Mouse (Mus musculus) adrenal gland, adult (tissue): ENCODE data around the gene Ddit4.

Source experiments
- DNase-seq, 2 experiments: peaks; one replicate each; pipeline ENCODE4 v3.0.0; 2022 to 2023; ENCODE audit warnings: low spot score in 1 of 2; ENCODE audit not compliant: inconsistent age in 2 of 2

Gene Ddit4

GRCm38 (mm10) chr10:59949783-59950605 lies 1.6 kb downstream of the Ddit4 start:
- peak; percentile 45 to 70 for DNase-seq

- DNase-seq: peak; percentile 90 to 96
Observed at GRCm38 (mm10) chr10:59949255-59949648, 2.4 kb downstream of the Ddit4 start.

DNA sequence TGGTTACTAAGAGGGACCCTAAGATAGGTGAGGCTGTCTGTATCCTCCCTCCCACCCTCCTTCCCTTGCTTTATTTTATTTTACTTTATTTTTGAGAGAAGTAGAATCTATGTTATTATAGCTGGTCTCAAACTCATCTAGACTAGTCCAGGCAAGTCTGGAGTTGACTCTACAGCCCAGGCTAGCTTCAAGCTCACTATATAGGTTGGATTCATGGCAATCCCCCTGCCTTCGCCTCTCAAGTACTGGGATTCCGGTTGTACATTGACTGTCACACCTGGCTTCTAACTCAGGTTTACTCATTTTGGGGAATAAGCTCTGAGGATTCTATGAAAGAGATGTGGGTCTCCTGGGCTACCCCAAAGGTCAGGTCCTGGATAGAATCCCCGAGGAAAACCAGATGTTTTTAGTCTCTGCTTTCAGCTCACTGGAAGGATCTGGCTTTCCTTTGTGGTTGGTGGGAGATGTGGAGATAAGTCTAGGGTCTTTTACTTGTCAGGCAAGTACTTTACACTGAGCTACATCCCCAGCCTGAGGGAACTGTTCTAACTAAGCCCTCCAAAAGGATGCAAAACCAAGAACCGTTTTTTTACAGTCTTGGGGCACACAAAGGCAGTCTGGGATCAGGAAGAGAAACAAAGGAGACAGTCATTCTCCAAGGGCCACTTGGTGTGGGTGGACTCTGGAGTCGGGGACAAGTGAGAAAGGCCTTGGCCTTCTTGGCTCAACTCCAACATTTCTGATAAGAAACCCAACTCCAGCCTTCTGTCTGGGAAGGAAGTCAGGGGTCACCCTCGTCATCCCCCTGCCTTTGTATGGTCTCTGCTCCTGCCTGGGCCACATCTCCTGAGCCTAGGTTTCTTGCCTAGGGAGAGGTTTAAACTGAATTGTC lies 3.0 kb downstream of the Ddit4 start:
- peak; percentile 77 to 92 for DNase-seq

DNA sequence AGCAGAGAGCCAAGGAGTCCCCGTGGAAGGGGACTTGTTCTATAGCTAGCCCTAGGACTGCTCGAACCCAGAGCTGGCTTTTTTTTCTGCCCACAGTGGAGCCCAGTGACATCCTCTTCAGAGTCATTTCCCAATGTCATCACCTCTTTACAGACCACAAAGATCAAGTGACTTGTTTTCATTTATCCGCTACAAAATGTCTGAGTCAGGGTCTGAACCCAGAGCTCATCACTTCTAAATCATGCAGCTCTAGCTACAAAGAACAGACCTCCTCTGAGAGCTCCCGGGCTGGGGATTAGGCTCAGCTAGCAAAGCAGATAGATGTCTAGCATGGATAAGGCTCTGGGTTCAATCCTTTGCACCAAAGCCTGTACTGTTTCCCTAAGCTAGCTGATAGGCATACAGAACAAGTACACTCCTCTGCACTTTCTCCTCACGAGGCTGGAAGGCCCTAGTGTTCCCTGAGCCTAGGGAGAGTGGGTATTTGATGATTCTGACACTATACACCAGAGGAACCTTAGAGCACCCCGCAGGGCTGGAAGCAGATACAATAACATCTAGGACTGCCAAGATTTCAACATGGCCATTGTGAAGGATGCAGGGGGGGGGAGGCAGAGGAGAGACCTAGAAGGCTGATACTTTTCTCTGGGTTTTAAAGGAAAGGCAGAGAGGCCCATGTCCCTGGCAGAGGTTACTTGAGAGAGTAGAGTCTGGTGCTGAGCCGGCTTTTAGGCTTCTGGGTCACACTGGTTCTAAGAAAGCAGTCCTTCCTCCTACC lies 4.1 kb downstream of the Ddit4 start:
- peak in 1 of 2 experiments; percentile 73 for DNase-seq

DNA sequence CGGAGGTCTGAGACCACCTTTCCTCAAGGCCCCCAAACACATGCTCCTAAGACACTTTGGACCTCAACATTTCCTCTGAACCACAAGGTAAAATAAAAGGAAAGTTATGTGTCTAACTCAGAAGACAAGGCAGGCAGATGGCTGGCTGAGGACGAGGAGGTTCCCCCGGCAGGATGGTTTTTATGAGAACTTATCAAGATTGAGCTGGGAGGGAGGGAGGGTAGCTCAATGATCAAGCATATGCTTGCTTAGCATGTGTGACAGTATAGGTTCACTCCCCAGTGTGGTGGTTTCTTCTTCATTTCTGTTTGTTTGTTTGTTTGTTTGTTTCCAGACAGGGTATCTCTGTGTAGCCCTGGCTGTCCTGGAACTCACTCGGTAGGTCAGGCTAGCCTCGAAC lies 5.3 kb downstream of the Ddit4 start:
- DNase-seq: no peak

DNA sequence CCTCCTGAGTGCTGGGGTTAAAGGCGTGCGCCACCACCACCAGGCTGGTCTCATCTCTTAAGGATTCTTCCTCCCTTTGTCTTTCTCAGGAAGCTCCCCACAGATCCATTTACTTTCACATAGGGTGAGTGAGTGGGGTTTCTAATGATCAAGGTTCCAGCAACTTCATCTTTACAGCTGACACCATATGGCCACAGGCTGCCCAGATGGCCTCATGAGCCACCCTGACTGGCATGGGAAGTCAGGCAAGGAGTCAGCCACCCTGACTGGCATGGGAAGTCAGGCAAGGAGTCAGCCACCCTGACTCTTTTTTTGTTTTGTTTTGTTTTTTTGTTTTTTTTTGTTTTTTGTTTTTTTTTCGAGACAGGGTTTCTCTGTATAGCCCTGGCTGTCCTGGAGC lies 6.2 kb downstream of the Ddit4 start:
- no peak for DNase-seq

DNA sequence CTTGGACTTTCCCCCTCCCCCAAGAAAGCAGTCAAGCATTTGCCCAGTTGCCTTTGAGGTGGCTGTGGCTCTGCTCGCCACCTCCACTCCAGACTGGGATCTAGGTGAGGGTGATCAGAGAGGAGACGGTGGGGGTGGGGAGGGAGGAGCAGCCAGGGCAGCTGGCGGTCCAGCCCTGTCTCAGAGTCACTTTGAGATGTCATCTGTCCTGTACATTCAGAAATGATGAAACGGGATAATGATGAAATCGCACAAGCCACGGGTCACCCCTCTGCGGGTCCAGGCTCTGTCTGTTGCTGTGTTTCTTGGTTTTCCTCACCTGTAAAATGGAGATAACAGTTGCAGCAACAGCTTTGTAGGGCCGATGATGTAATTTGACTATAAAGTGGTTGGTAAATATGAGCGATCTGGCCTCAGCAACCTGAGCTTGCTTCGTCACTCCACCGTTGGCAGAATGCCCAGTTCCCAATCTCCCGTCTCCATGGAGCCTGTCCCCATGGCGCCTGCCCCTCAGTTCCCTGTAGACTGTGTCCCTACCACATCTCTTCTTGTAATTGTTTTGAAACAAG lies 8.1 kb downstream of the Ddit4 start:
- peak; percentile 91 to 95 for DNase-seq

GRCm38 (mm10) chr10:59942847-59943420 lies 8.7 kb downstream of the Ddit4 start:
- DNase-seq: peak; percentile 70 to 89

DNA sequence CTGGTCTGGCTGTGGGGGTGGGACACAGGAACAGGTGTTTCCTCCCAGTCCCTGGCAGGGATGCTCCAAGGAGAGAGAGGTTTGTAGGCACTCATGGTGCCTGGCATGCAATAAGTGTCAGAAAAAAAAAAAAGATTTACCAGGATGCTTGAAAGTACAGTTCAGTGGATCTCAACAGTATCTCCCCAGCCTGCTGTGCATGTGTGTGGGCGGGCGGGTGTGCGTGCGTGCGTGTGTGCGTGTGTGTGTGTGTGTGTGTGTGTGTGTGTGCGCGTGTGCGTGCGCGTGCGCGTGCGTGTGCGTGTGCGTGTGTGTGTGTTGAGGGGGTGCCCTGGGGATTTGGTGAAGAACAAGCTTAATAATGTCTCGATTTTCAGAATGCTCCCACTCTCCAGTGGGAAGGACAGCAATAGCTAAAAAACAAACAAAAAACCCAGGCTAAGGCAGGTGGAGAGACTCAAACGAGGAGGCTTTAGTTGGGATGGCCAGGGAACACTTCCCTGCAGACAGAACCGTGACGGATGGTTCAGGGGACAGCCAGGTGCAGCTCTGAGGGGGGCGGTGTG lies 9.3 kb downstream of the Ddit4 start:
- DNase-seq: no peak

GRCm38 (mm10) chr10:59939081-59939480 lies 12.6 kb downstream of the Ddit4 start:
- no peak for DNase-seq

DNA sequence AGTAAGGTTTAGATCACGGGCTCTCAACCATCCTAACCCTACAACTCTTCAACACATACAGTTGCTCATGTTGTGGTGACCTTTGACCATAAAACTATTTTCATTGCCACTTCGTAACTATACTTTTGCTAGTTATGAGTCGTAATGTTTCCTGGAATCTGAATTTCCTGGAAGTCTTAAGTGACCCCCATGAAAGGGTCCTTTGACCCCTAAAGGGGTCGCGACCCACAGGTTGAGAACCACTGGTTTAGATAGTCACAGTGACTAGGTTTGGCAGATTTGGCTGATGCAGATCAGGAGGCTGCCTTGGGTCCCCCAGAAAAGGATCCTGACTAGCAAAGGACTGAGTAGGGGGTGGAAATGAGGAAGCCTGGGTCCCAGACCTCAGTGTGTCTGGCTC lies 13.0 kb downstream of the Ddit4 start:
- no peak for DNase-seq

DNA sequence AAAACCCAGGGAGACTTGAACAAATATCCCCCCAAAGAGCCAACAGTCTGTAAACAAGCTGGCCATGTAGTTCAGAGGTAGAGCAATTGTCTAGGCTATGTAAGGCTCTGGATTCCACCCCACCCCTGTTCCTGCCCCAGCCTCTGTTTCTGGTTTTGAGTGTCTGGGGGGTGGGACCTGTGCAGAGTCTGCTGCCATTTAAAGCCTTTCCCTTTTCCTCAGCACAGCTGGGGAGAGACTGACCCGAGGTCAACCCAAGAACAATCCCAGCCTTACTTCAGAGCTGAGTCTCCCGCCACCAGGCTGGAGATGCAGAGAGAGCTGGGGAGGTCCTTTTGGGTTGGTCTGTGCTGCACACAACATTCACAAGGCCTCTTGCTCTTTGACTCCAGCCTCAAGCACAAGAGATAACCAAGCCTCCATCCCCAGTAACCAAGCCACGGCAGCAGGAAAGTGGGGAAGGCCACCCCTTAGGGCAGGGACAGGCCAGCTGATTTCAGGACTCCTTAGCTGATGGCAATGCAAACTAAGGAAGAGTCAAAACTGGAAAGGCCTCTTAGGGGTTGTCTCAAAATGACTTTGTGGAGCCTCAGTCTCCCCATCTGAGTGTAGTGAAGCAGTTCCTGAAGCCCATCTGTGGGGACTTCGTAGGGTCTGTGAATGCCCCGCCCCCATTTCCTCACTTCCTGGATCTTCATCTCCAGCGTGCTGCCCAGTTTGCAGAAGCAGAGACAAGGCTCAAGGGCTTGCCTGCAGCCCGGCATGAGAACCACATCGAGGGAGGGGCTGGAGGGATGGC lies 15.4 kb downstream of the Ddit4 start:
- no peak for DNase-seq

- DNase-seq: peak; percentile 70 to 82
Observed at GRCm38 (mm10) chr10:59934039-59934438, 17.6 kb downstream of the Ddit4 start.

DNA sequence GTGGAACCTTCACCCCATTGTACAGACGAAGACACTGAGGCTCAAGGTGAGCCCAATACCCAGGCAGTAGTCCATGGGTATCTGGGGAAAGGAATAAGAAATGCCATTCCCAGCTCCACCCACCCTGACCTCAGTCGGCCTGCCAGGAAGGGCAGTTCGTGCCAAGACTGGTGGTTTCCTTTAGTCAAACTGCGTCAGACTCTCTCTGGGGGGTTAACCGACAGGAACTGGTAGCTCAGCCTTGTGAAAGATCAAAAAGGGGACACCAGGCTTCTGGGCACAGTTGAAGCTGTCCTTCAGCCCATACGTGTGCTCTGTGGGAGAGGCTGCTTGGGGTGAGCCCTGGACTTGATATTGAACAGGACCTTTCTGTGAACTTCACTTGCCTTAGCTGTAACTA lies 19.1 kb downstream of the Ddit4 start:
- DNase-seq: peak; percentile 74 to 87

DNA sequence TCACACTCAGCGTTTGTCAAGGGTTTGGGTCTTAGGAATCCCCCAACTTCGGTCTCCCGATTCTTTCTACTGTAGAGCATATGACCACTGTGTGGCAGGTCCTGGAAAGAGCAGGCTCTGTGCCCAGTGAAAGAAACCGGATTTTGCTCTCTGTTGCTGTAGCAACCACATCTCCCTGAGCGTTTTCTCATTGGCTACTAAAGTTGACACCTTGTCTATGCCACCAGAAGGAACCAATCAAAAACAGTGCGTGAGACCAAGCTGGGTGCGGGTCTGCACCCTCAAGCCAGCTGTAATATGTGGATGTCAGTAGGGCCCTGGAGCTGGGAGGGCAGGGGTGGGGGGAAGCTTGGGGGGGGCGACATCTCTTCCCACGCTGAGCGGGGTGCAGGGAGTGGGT lies 20.6 kb downstream of the Ddit4 start:
- DNase-seq: no peak

DNA sequence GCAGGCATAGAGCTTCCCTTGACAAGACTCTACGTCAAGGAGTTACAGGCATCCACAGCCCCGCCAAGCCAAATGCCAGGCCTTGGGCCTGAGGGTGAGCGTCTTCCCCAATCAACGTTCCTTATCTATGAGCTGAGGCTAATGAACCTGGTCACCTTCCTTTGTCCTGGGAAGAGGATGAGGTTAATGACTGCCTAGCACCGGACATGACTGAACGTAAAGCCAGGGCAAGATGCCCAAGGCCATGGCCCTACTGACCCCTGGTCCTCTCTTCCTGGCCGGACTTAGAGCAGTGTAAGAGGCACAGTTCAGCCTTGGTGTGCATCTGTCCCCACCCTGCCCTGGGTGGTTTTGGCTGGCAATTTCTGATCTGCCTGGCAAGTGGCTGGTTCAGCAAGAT lies 22.4 kb downstream of the Ddit4 start:
- peak in 1 of 2 experiments; percentile 62 for DNase-seq

DNA sequence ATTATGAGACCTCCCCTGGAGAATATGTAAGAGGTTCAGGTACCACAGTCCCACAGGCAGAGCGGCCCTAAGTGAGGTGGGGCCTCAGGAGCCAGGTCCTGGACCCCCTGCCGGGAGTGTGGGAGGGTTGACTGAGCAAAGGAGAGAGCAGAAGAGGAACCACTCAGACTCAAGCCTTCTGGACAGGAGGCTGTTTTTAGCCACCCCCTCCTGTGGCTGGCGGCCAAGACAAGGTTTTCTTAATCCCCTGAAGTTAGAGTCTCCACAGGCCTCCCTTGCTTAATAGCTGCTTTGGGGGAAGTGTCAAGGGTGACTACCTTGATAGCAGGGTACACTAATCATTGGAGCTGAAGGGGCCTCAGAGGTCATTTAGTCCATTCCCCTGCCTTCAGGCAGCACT lies 27.3 kb downstream of the Ddit4 start:
- DNase-seq: no peak

DNA sequence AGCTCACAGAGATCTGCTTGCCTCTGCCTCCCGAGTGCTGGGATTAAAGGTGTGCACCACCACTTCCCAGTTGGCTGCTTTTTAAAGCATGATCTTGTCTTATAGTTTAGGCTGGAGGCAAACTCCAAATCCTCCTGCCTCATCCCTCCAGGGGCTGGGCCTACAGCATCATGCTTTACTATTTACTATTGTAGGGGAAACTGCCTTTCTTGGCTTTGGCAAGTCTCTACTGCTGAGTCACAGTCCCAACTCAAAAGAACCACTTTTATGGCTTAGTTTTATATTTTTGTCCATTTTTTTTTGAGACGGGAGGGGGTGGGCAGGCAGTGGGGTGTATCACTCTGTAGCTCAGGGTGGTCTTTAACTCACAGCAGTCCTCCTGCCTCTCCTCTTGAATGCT lies 28.1 kb downstream of the Ddit4 start:
- no peak for DNase-seq
